Mouse (Mus musculus): Measurements from ENCODE around the gene Rhbdf1. TPM values are rescaled to one million over a fixed set of nuclear protein-coding genes. Genes with fewer than 3 reads are reported as not detected.

Rhbdf1 gene
- polyA plus RNA-seq, 1 experiment from 2014 or later: 34.1 TPM

DNA sequence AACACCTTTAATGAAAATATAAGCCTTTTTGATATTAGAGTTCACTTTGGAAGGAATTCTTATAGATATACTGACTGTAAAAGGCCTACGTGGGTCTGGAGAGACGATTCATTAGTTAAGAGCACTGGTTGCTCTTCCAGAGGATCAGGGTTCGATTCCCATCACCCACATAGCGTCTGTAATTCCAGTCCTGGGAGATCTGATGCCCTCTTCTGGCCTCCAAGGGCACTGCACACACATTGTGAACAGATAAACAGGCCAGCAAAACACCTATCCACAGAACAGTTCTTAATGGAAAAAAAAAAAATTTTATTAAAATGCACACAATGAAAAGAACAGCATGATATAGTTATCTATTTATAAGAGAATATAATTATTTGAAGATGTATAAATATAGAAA lies 34.8 kb downstream of the Rhbdf1 start:
- no peak for ATAC-seq (ENCODE audit: extremely low read depth, insufficient number of reproducible peaks, low FRiP score, low TSS enrichment)
- WGBS: 75% methylated on average over 4 of the region's 4 CpGs

DNA sequence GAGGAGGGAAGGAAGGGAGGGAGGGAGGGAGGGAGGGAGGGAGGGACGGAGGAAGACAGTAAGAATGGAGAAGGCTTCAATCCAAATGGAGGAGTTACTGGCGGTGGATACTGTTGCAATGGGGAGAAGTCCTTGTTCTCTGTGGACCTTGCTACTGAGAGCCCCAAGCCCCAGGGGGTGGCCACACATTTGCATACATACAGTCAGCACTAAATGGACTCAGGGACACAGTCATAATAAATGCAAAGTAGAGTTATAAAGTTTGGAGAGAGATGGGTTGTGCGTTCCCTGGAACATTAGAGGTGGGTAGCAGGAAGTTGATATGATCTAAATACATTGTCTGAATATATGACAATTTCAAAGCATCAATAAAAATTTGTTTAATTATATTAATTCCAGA lies 36.1 kb downstream of the Rhbdf1 start:
- no peak for ATAC-seq (ENCODE audit: extremely low read depth, insufficient number of reproducible peaks, low FRiP score, low TSS enrichment)
- H3K4me2 ChIP-seq: no peak overlapping the region
- H3K9me3 ChIP-seq: no peaks in the 10 kb centered on the region
- no peak overlapping the region for H3K9ac ChIP-seq
- WGBS: 73% methylated on average over 3 of the region's 3 CpGs
- no peaks in the 10 kb centered on the region for H3K36me3 ChIP-seq
- H3K27ac ChIP-seq (replicated peaks): no peak overlapping the region
- H3K4me1 ChIP-seq: peaks cover 8% of the 10 kb centered on the region; the same call in 1 of the 2 replicates
- H3K27me3 ChIP-seq (replicated peaks): peaks cover 10% of the 10 kb centered on the region
- H3K4me3 ChIP-seq: no peak overlapping the region

More for the DNA sequence above, 34.8 kb downstream of the Rhbdf1 start:
- Histone ChIP-seq H3K27ac (replicated peaks) (no peak overlapping the region), H3K9ac (no peak overlapping the region), H3K36me3 (no peaks in the 10 kb centered on the region), H3K9me3 (no peaks in the 10 kb centered on the region), H3K4me3 (no peak overlapping the region), H3K4me2 (no peak overlapping the region), H3K4me1 (peaks cover 13% of the 10 kb centered on the region; the same call in 1 of the 2 replicates), H3K27me3 (replicated peaks) (0 out of 2 replicates have a peak, but pooled peaks cover 7% of the 10 kb centered on the region)

DNA sequence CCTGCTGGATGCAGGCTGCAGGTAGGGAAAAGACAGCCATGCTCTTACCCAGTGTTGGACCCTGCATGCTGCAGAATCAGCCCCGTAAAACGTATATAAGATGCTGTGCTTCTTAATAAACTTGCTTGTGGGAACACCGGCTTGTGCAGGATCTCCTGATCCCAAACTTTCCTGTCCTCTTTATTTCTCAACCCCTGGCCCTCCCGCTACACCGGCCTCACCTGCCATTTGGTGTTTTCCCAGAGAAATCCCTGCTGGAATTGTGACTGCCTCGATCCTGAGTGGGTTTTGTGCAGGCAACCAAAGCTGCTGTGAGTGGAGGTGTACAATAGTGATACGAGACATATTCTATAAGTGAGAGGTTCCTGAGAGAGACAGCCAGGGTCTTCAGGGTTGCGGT lies 37.6 kb downstream of the Rhbdf1 start:
- H3K36me3 ChIP-seq: no peaks in the 10 kb centered on the region

DNA sequence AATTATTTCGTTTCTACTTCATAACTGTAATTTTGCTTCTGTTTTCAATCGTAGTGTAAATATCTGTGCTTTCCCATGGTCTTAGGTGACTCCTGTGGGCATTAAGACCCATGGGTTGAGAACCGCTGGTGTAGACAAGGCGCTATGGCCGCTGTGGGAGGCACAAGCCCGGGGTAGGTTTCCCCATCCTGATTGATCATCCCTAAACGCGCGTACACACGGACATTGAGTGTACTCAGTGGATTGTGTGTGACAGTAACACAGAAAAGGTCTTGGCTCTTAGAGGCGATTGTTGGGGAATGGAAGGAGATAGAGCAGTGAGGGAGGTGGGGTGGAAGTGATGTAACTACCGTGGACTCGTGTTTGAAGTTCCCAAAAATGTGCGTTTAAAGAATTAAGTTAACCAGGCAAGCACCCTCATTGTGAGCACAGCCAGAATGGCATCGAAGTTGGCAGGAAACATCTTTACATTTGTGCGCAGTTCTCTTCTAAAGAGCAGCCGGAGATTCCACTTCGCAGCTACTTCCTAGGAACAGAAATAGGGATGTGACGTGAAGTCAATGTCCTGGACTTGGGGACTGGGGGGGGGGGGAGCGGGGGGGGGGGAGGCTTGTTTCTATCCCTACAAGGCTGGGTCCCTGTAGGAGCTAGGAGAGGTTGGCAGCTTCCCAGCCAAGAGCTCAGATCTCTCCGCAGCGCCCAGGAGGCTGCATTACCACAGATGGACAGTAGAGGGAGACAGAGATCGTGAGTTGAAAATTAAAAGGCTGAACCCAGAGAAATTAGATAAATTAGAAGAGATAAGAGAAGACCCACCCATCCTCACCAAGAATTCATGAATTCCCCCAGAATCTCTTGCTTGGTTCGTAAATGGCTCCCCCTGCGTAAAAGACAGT lies 39.9 kb downstream of the Rhbdf1 start:
- Histone ChIP-seq H3K9me3 (no peaks in the 10 kb centered on the region; the same call in 1 of the 2 replicates), H3K27ac (replicated peaks) (no peak overlapping the region), H3K9ac (no peak overlapping the region), H3K27me3 (replicated peaks) (peaks cover 8% of the 10 kb centered on the region), H3K36me3 (no peaks in the 10 kb centered on the region), H3K4me2 (no peak overlapping the region), H3K4me3 (no peak overlapping the region), H3K4me1 (no peaks in the 10 kb centered on the region)
- ATAC-seq (ENCODE audit: extremely low read depth, insufficient number of reproducible peaks, low FRiP score, low TSS enrichment): no peak
- 44% methylated on average over 25 of the region's 25 CpGs for WGBS

More for the DNA sequence above, 37.6 kb downstream of the Rhbdf1 start:
- H3K9me3 ChIP-seq: no peaks in the 10 kb centered on the region
- H3K4me1 ChIP-seq: no peaks in the 10 kb centered on the region
- no peak for ATAC-seq (ENCODE audit: extremely low read depth, insufficient number of reproducible peaks, low FRiP score, low TSS enrichment)
- 82% methylated on average over 8 of the region's 8 CpGs for WGBS
- H3K9ac ChIP-seq: no peak overlapping the region
- peaks cover 8% of the 10 kb centered on the region for H3K27me3 ChIP-seq (replicated peaks)
- H3K4me3 ChIP-seq: no peak overlapping the region
- H3K4me2 ChIP-seq: no peak overlapping the region
- H3K27ac ChIP-seq (replicated peaks): no peak overlapping the region

DNA sequence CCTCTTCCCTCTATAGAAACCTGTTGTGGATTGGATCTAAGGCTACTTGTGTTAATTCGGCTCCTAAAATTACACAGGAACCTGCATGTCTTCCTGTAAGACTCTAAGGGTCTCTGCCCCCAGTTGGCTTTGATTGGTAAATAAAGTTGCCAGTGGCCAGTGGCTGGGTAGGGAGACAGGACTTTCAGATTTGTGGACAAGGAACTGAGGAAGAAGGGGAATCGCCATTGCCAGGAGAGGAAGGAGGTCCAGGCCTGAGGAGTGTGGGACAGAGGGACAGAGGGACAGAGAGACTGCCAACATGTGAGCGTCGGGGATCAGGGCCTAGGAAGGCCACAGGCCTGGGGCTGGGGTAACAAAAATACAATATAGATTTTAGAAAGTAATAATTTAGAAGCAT lies 40.9 kb downstream of the Rhbdf1 start:
- no peak for ATAC-seq (ENCODE audit: extremely low read depth, insufficient number of reproducible peaks, low FRiP score, low TSS enrichment)
- Histone ChIP-seq H3K4me2 (no peak overlapping the region), H3K4me1 (no peaks in the 10 kb centered on the region), H3K9ac (no peak overlapping the region), H3K27me3 (replicated peaks) (peaks cover 8% of the 10 kb centered on the region), H3K27ac (replicated peaks) (no peak overlapping the region), H3K9me3 (no peaks in the 10 kb centered on the region; the same call in 1 of the 2 replicates), H3K4me3 (no peak overlapping the region), H3K36me3 (no peaks in the 10 kb centered on the region)
- WGBS: 73% methylated on average over 4 of the region's 4 CpGs

DNA sequence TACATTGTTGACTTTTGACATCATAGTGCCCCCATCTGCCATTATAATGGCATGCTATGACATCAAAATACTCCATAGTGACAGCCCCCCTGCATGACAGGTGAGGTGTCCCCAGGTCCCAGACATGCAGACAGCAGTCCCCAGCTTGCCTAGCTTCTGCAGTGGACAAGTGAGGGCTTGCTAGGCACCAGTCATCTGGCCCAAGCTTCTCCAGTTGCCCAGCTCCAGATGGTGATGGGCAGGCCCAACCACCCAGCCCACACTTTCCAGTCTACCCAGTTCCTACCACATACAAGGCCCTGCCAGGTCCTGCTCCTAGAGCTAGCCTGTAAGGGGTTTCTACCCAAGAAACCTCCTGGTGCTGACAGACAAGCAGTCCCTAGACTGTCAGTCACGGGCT lies 43.6 kb downstream of the Rhbdf1 start:
- Histone ChIP-seq H3K9ac (no peak overlapping the region), H3K4me2 (no peak overlapping the region), H3K27me3 (replicated peaks) (peaks cover 5% of the 10 kb centered on the region), H3K36me3 (no peaks in the 10 kb centered on the region), H3K27ac (replicated peaks) (no peak overlapping the region), H3K9me3 (no peaks in the 10 kb centered on the region; the same call in 1 of the 2 replicates), H3K4me3 (no peak overlapping the region), H3K4me1 (no peaks in the 10 kb centered on the region)
- WGBS: 68% methylated on average over 1 of the region's 1 CpGs
- no peak for ATAC-seq (ENCODE audit: extremely low read depth, insufficient number of reproducible peaks, low FRiP score, low TSS enrichment)

DNA sequence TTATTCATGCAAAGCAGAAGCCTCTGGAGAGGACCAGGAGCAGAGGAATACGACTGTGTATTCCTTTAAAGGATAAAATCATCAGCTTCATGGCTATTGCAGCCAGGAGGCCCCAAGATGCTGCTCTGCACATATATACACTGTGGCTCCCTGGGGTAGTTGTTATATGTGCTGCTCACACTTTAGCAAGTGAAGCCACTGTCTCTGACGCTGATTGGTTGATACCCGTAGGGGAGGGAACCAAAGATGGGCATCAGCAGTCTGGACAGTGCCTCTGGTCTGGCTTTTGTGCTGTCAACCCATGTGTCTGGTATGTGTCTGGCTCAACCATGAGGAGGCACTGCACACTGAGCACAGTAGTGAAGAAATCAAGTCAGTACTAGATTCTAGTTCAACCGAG lies 55.4 kb downstream of the Rhbdf1 start:
- WGBS: 45% methylated on average over 4 of the region's 4 CpGs
- Histone ChIP-seq H3K27ac (replicated peaks) (no peak overlapping the region), H3K4me2 (no peak overlapping the region), H3K9me3 (no peaks in the 10 kb centered on the region; the same call in 1 of the 2 replicates), H3K4me3 (no peak overlapping the region), H3K9ac (no peak overlapping the region), H3K27me3 (replicated peaks) (peaks cover 10% of the 10 kb centered on the region), H3K36me3 (no peaks in the 10 kb centered on the region), H3K4me1 (peaks cover 9% of the 10 kb centered on the region)
- ATAC-seq (ENCODE audit: extremely low read depth, insufficient number of reproducible peaks, low FRiP score, low TSS enrichment): no peak

DNA sequence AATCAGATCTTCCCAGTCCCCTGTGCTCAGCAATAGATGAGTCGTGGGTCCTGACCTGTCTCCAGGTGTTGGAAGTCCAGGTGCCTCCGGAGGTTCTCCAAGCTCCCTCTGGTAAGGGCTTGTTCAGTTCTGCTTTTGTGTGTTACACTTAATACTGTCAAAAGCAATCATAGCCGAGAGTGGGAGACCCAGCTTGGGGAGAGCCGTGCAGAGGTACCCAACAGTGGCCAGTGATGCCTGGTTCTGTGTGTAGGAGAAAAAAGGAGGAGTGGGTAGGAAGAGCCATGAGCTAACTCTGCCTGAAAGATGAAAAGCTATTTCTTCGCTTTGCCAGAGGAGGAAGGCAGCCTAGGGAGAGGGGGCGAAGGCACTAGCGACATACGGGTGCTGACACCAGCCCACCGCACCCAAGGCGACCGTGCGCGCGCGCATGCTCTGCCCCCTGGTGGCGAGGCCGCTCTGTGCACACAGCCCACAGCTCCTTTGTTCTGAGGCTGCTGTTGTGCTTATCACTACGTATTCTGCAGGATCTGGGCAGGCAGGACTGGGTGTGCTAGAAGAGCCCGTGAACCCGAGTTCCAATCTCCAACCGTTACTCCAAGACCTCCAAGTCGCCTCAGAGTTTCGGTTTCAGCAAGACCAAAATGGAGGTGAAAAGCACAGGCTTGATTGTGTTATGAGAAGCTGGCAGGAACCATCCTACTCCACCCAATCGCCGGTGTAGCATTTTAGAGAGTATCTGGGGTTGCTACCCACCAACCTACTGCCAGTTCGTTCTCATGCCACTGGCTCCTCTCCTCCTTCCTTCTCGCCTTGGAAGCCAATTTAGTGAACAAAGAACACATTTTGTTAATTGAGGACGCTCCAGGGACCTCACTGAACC lies 59.9 kb downstream of the Rhbdf1 start:
- Histone ChIP-seq H3K36me3 (no peaks in the 10 kb centered on the region), H3K4me2 (peak overlapping the region; percentile 67), H3K27ac (replicated peaks) (no peak overlapping the region), H3K4me1 (peaks cover 11% of the 10 kb centered on the region), H3K27me3 (replicated peaks) (peaks cover 38% of the 10 kb centered on the region), H3K4me3 (peak overlapping the region; percentile 38), H3K9me3 (no peaks in the 10 kb centered on the region), H3K9ac (peak overlapping the region; percentile 62)
- 13% methylated on average over 28 of the region's 28 CpGs for WGBS
- no peak for ATAC-seq (ENCODE audit: extremely low read depth, insufficient number of reproducible peaks, low FRiP score, low TSS enrichment)

DNA sequence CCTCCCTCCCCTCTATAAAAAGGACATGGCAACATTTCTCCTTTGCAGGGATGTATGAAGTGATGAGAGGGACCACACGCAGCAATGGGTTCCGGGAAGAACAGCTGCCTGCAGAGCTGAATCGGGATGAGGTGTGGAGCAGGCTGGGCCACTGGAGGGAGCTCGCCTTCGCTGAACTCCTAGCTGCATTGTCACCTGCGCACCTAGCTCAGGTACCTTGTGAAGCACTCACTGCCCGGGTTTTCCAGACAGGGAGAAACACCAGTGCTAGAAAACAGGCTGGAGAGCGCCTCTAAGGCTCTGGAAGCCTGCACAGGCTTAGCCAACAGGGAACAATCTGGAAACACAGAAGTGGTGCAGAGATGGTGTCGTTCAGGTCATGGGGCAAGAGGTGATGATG lies 60.6 kb downstream of the Rhbdf1 start:
- peaks cover 11% of the 10 kb centered on the region for H3K4me1 ChIP-seq
- peaks cover 38% of the 10 kb centered on the region for H3K27me3 ChIP-seq (replicated peaks)
- WGBS: 5% methylated on average over 9 of the region's 9 CpGs
- H3K4me2 ChIP-seq: peak overlapping the region; percentile 67
- no peak overlapping the region for H3K4me3 ChIP-seq
- ATAC-seq (ENCODE audit: extremely low read depth, insufficient number of reproducible peaks, low FRiP score, low TSS enrichment): no peak
- no peaks in the 10 kb centered on the region for H3K36me3 ChIP-seq
- no peaks in the 10 kb centered on the region for H3K9me3 ChIP-seq
- H3K27ac ChIP-seq (replicated peaks): no peak overlapping the region
- H3K9ac ChIP-seq: no peak overlapping the region

DNA sequence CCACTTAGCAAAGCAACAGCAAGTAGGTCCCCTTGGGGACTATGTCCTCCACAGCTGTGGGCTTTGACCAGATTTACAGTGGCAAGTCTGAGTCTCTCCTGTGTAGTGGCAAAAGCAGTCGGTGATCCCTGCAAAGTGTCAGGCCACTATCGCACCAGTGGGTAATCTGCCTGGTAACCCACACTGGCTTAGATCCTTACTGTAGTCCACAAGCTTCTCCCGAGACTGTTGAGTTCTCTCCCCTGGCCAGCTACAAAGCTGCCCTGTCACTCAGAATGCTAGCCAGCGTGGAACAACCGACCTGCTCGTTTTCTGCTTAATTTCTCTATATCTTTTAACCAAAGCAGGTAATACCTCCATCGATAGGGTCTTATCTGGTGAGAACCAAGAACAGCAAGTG lies 61.8 kb downstream of the Rhbdf1 start:
- Histone ChIP-seq H3K27ac (replicated peaks) (no peak overlapping the region), H3K36me3 (no peaks in the 10 kb centered on the region), H3K4me3 (no peak overlapping the region), H3K4me1 (peaks cover 11% of the 10 kb centered on the region), H3K4me2 (no peak overlapping the region), H3K9me3 (no peaks in the 10 kb centered on the region), H3K9ac (no peak overlapping the region), H3K27me3 (replicated peaks) (peaks cover 38% of the 10 kb centered on the region)
- WGBS: 69% methylated on average over 7 of the region's 7 CpGs
- no peak for ATAC-seq (ENCODE audit: extremely low read depth, insufficient number of reproducible peaks, low FRiP score, low TSS enrichment)

Data from heart, embryonic 13.5 days (tissue).